Mouse (Mus musculus) activated CD4-positive, CD25-positive, alpha-beta regulatory T cell (primary cell): Measurements from ENCODE around the gene Sh3yl1. TPM values are rescaled to one million over a fixed set of nuclear protein-coding genes. Genes with fewer than 3 reads are reported as not detected.

Experiments
- polyA plus RNA-seq, 2 experiments: library from polyadenylated mRNA; unstranded; fragments of 100-300 nt; shearing (Covaris generic); gene quantifications; one replicate each; pipeline ENCODE4 v1.2.1; 2017

Gene Sh3yl1
- polyA plus RNA-seq: 1 to 10 TPM; 1.1 TPM

DNA sequence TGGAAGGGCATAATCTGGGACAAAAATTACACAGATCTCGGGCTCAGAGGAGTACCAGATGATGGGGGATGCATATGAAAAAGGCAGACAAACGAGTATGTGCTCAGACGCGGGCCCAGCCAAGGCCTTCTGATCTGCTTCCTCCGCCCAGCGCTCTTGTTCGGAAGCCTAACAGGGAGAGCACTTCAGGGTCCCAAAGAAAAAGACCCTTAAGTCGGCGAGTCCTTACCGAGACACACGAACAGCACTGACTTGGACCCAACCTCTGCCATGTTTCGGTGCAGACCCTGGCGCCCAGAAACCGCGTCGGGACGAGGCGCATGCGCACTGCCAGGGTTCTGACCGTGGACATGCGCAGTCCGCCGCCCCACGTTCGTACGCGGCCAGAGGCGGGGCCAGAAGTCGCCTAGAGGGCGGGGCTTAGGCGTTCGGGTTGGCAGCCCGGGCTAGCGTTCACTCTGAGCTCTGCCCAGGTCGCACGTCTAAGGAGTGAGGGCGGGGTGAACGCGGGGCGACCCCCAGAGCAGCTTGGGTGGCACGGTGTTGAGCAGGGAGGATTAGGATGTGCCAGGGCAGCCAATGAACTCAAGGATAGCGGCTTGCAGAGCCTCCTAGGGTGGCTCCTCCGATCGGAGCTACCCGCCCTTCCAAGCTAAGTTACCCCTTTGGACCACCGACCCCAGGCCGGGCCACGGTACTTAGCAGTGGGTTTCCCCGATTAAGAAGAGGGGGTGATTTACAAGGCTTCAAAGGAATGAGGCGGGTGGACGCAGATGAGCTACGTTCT is at the start of gene Sh3yl1, which contains the start of gene Acp1:
Gene Sh3yl1, plus strand, starts transcription at position 408 of the 787 bp plus-strand sequence.
Gene Acp1, minus strand, starts transcription at position 329 of the 787 bp plus-strand sequence.

DNA sequence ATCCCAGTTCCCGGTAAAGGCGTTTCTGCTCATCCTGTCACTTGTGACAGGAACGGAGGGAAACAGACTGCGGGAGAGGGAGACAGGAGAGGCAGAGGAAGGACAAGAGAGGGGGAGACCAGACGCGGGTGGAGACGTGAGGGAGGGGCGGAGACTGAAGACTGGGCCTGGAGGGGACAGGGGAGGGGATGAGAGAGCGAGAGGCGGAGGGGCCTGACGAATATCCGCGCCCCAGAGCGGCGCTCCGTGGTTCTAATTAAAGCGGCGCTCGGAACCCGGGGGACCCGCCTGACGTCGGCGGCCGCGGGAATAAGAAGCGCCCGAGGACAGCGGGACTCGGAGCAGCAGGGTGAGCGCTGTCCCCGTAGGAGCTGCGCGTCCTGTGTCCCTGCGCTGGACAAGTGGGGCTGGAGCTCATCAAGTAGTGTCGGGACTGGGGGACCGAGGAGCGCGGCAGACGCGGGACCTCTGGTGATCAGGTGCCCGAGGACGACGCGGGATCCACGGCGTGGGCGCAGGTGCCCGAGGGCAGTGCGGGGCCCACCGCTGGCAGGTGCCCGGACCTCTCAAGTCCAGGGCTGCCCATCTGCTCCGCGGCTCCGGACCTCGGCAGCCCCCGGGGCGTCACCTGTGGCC is 27.4 kb upstream of the Sh3yl1 start, which contains the start of gene Alkal2:
Gene Alkal2, plus strand, starts transcription at position 337 of the 636 bp plus-strand sequence.

Other genes with a start within 250 kb of the Sh3yl1 start
- gene Alkal2, start 27.3 kb upstream of the Sh3yl1 start, polyA plus RNA-seq: under 1 TPM in 1 of 2 experiments, not detected in 1; 0.41 TPM
- gene Acp1, start 79 bp upstream of the Sh3yl1 start, polyA plus RNA-seq: 10 to 100 TPM; 57.2 to 58.2 TPM
- under 1 TPM; 0.05 to 0.38 TPM for gene Fam110c, start 162.2 kb downstream of the Sh3yl1 start, polyA plus RNA-seq